9 mouse cellular contexts compared by ENCODE assay signal in genomic region chr8:95678024-95678611, GRCm38 (mm10). TPM values are rescaled to one million over a fixed set of nuclear protein-coding genes. Genes with fewer than 3 reads are reported as not detected.
A peak's percentile ranks its signal among the peaks of the same experiment; 100 is the strongest.
DNase-seq lines count a peak whose midpoint lies in the region; ATAC-seq and TF ChIP-seq lines count a peak whose summit lies in the region.
"Had no signal": no experiment of that assay in that cellular context is flagged by ENCODE, and none has a peak within 500 bp of the region (broad histone marks: within the 10 kb centered on the region; RNA-seq: fewer than 3 reads in every experiment).

No protein-coding gene starts in this region.

- no peak overlapping the region for H3K27ac ChIP-seq in kidney, embryonic 16.5 days (ENCODE audit: low read length)
- no peak overlapping the region for H3K27ac ChIP-seq in embryonic facial prominence, embryonic 11.5 days (replicated peaks; ENCODE audit: low read depth, low read length)
- peak overlapping the region; percentile 74 for H3K27ac ChIP-seq in hindbrain, postnatal 0 days
- H3K27ac ChIP-seq in midbrain, embryonic 12.5 days (replicated peaks), result no peak overlapping the region

- TF ChIP-seq CTCF in hindbrain, postnatal 0 days (IDR thresholded peaks at IDR 0.05; ENCODE audit: low read depth), result no peak

- peak overlapping the region; percentile 55 for H3K9ac ChIP-seq in kidney, embryonic 16.5 days (replicated peaks; ENCODE audit: low read length)
- peak overlapping the region; percentile 53 for H3K9ac ChIP-seq in embryonic facial prominence, embryonic 11.5 days (replicated peaks; ENCODE audit: low read length)
- peak overlapping the region; percentile 77 for H3K9ac ChIP-seq in hindbrain, postnatal 0 days (replicated peaks; ENCODE audit: low read length)
- peak overlapping the region; percentile 63 for H3K9ac ChIP-seq in midbrain, embryonic 12.5 days (replicated peaks)

- peak; percentile 18; the same call in 1 of the 2 replicates for ATAC-seq in kidney, embryonic 16.5 days (ENCODE audit: low FRiP score, low TSS enrichment)
- ATAC-seq in embryonic facial prominence, embryonic 11.5 days (replicated peaks; ENCODE audit: insufficient number of reproducible peaks, low FRiP score, low TSS enrichment, low read depth), result 0 out of 2 replicates have a peak, but pooled peaks have one; percentile 30
- ATAC-seq in hindbrain, postnatal 0 days, result peak; percentile 74
- peak; percentile 57 for ATAC-seq in midbrain, embryonic 12.5 days (ENCODE audit: low FRiP score, low read depth)

- no peaks in the 10 kb centered on the region for H3K36me3 ChIP-seq in kidney, embryonic 16.5 days (ENCODE audit: insufficient read depth, low read length)
- no peaks in the 10 kb centered on the region for H3K36me3 ChIP-seq in embryonic facial prominence, embryonic 11.5 days (replicated peaks; ENCODE audit: control insufficient read depth, insufficient read depth, low read depth, low read length)
- no peaks in the 10 kb centered on the region for H3K36me3 ChIP-seq in hindbrain, postnatal 0 days (ENCODE audit: insufficient read depth, low read length)
- no peaks in the 10 kb centered on the region for H3K36me3 ChIP-seq in midbrain, embryonic 12.5 days

- under 1% methylated on average over 43 of the region's 70 CpGs for WGBS in kidney, embryonic 16.5 days
- under 1% methylated on average over 60 of the region's 70 CpGs for WGBS in embryonic facial prominence, embryonic 11.5 days
- 1% methylated on average over 42 of the region's 70 CpGs for WGBS in hindbrain, postnatal 0 days
- WGBS in midbrain, embryonic 12.5 days, result 2% methylated on average over 67 of the region's 70 CpGs

- H3K4me1 ChIP-seq in kidney, embryonic 16.5 days (ENCODE audit: insufficient read depth, low read length), result peaks cover 15% of the 10 kb centered on the region
- peaks cover 3% of the 10 kb centered on the region; the same call in 1 of the 2 replicates for H3K4me1 ChIP-seq in embryonic facial prominence, embryonic 11.5 days (ENCODE audit: control insufficient read depth, insufficient read depth, low read length)
- H3K4me1 ChIP-seq in hindbrain, postnatal 0 days (ENCODE audit: insufficient read depth, low read length), result no peaks in the 10 kb centered on the region
- H3K4me1 ChIP-seq in midbrain, embryonic 12.5 days, result peaks cover 15% of the 10 kb centered on the region; the same call in 1 of the 2 replicates

- peak overlapping the region; percentile 60 for H3K4me3 ChIP-seq in kidney, embryonic 16.5 days (ENCODE audit: low read length)
- peak overlapping the region; percentile 52 for H3K4me3 ChIP-seq in embryonic facial prominence, embryonic 11.5 days (ENCODE audit: low read depth, low read length)
- peak overlapping the region; percentile 67 for H3K4me3 ChIP-seq in hindbrain, postnatal 0 days (ENCODE audit: low read length)
- H3K4me3 ChIP-seq in midbrain, embryonic 12.5 days, result peak overlapping the region; percentile 60

- H3K27me3 ChIP-seq in kidney, embryonic 16.5 days (ENCODE audit: insufficient read depth, low read length), result peaks cover 62% of the 10 kb centered on the region
- peaks cover 31% of the 10 kb centered on the region for H3K27me3 ChIP-seq in embryonic facial prominence, embryonic 11.5 days (ENCODE audit: control insufficient read depth, insufficient read depth, low read length)
- H3K27me3 ChIP-seq in hindbrain, postnatal 0 days (ENCODE audit: insufficient read depth, low read length), result no peaks in the 10 kb centered on the region; the same call in 1 of the 2 replicates
- peaks cover 77% of the 10 kb centered on the region for H3K27me3 ChIP-seq in midbrain, embryonic 12.5 days

- DNase-seq in kidney, adult 8-10 months, result no peak
- peak; percentile 66 for DNase-seq in WW6 (ENCODE audit: low read depth, low spot score)
- peak; percentile 36 for DNase-seq in embryonic facial prominence, embryonic 11.5 days (ENCODE audit: low spot score)
- peak; percentile 61 for DNase-seq in hindbrain, postnatal 0 days (ENCODE audit: low spot score)
- peak; percentile 52 for DNase-seq in testis, postnatal 10 days (ENCODE audit: low spot score)
- no peak for DNase-seq in T-cell, adult 2 months (ENCODE audit: low spot score)

- peak overlapping the region; percentile 98 for H3K4me2 ChIP-seq in kidney, embryonic 16.5 days (replicated peaks; ENCODE audit: low read depth, low read length)
- H3K4me2 ChIP-seq in embryonic facial prominence, embryonic 11.5 days (ENCODE audit: low read depth, low read length), result peak overlapping the region; percentile 94
- H3K4me2 ChIP-seq in hindbrain, postnatal 0 days (ENCODE audit: low read depth, low read length), result peak overlapping the region; percentile 82
- H3K4me2 ChIP-seq in midbrain, embryonic 12.5 days (replicated peaks), result peak overlapping the region; percentile 92

- H3K9me3 ChIP-seq in kidney, embryonic 16.5 days (ENCODE audit: low read length), result no peaks in the 10 kb centered on the region
- H3K9me3 ChIP-seq in embryonic facial prominence, embryonic 11.5 days (replicated peaks; ENCODE audit: control insufficient read depth, low read length), result no peaks in the 10 kb centered on the region
- H3K9me3 ChIP-seq in hindbrain, postnatal 0 days (ENCODE audit: low read length), result no peaks in the 10 kb centered on the region
- no peaks in the 10 kb centered on the region for H3K9me3 ChIP-seq in midbrain, embryonic 12.5 days

RNA-seq across cellular contexts. Expression of gene Ndrg4, which starts 1.3 kb away (rescaled TPM):
- 20.1 and 23.7 TPM in 2 replicates for polyA plus RNA-seq in kidney, embryonic 16.5 days (2015; fragmentation: Nextera tagmentation; extraction: Ambion mirVana)
- polyA plus RNA-seq in embryonic facial prominence, embryonic 11.5 days (2014; fragmentation: Nextera tagmentation; extraction: Ambion mirVana), result 21.2 and 26.4 TPM in 2 replicates
- total RNA-seq in hindbrain, postnatal 0 days (2014; rRNA removed), result 936 and 1,043 TPM in 2 replicates
- 683 and 722 TPM in 2 replicates for polyA plus RNA-seq in hindbrain, postnatal 0 days (2015; fragmentation: Nextera tagmentation; extraction: Ambion mirVana)
- polyA plus RNA-seq in midbrain, embryonic 12.5 days (2016; fragmentation: Nextera tagmentation; extraction: Ambion mirVana), result 75.2 and 77.7 TPM in 2 replicates
- total RNA-seq: neutrophil, adult 5-6 weeks had no signal

RNA-seq across cellular contexts. Expression of gene Setd6, which starts 37.6 kb away (rescaled TPM):
- 21.3 and 22.7 TPM in 2 replicates for polyA plus RNA-seq in kidney, embryonic 16.5 days (2015; fragmentation: Nextera tagmentation; extraction: Ambion mirVana)
- 20.1 and 21.0 TPM in 2 replicates for polyA plus RNA-seq in embryonic facial prominence, embryonic 11.5 days (2014; fragmentation: Nextera tagmentation; extraction: Ambion mirVana)
- total RNA-seq in hindbrain, postnatal 0 days (2014; rRNA removed), result 17.3 and 29.5 TPM in 2 replicates
- polyA plus RNA-seq in hindbrain, postnatal 0 days (2015; fragmentation: Nextera tagmentation; extraction: Ambion mirVana), result 35.8 and 38.5 TPM in 2 replicates
- polyA plus RNA-seq in midbrain, embryonic 12.5 days (2016; fragmentation: Nextera tagmentation; extraction: Ambion mirVana), result 21.0 and 26.3 TPM in 2 replicates

RNA-seq across cellular contexts. Expression of gene Gins3, which starts 44.9 kb away (rescaled TPM):
- 20.8 and 21.6 TPM in 2 replicates for polyA plus RNA-seq in kidney, embryonic 16.5 days (2015; fragmentation: Nextera tagmentation; extraction: Ambion mirVana)
- polyA plus RNA-seq in embryonic facial prominence, embryonic 11.5 days (2014; fragmentation: Nextera tagmentation; extraction: Ambion mirVana), result 32.5 and 35.3 TPM in 2 replicates
- total RNA-seq in hindbrain, postnatal 0 days (2014; rRNA removed), result 2.9 and 4.4 TPM in 2 replicates
- polyA plus RNA-seq in hindbrain, postnatal 0 days (2015; fragmentation: Nextera tagmentation; extraction: Ambion mirVana), result 5.1 and 5.9 TPM in 2 replicates
- polyA plus RNA-seq in midbrain, embryonic 12.5 days (2016; fragmentation: Nextera tagmentation; extraction: Ambion mirVana), result 20.2 and 21.9 TPM in 2 replicates

Comparison
In these comparisons a context has a peak if more than half of its experiments do, and no peak if none do; other contexts are left out.
1. ATAC-seq: peak in every context shown above with its lines; median percentile 74 in hindbrain, postnatal 0 days; 57 in midbrain, embryonic 12.5 days; 30 in embryonic facial prominence, embryonic 11.5 days; 18 in kidney, embryonic 16.5 days.
2. DNase-seq: peak in WW6 (single experiment), embryonic facial prominence, embryonic 11.5 days (single experiment), hindbrain, postnatal 0 days (single experiment) and testis, postnatal 10 days (single experiment); none in kidney, adult 8-10 months (0 of 2) and T-cell, adult 2 months (single experiment).
3. Peak in every context shown above with its lines, with median percentiles within 50 percentile points of each other: H3K4me2 ChIP-seq, H3K4me3 ChIP-seq and H3K9ac ChIP-seq.